Mouse (Mus musculus) macrophage (primary cell): ENCODE data around the gene Ing5. TPM values are rescaled to one million over a fixed set of nuclear protein-coding genes. Genes with fewer than 3 reads are reported as not detected.

Experiments
- H3K27ac ChIP-seq: fragments of 350-480 bp; formaldehyde crosslinking; 2 replicates; pipeline ENCODE4 v1.9.0; 2021
- H3K36me3 ChIP-seq: fragments of 350-480 bp; formaldehyde crosslinking; 2 replicates; pipeline ENCODE4 v1.9.0; 2021; ENCODE audit errors: inconsistent target
- H3K4me3 ChIP-seq: fragments of 350-480 bp; formaldehyde crosslinking; 2 replicates; pipeline ENCODE4 v1.9.0; 2021; ENCODE audit errors: inconsistent target
- H3K79me2 ChIP-seq: fragments of 350-480 bp; formaldehyde crosslinking; 2 replicates; pipeline ENCODE4 v1.9.0; 2021; ENCODE audit errors: inconsistent target
- WGBS: methylation state at CpG from one replicate; pipeline ENCODE4 v1.1.7; 2026; ENCODE audit warnings: inconsistent platforms; ENCODE audit not compliant: missing documents; 5-methylcytosine and 5-hydroxymethylcytosine counted together
- polyA plus RNA-seq: library from polyadenylated mRNA; stranded (reverse); fragments of 250-400 nt; gene quantifications from 3 replicates; pipeline ENCODE4 v1.2.4, GENCODE M21; 2018; ENCODE audit warnings: inconsistent platforms

The Ing5 gene
- polyA plus RNA-seq, 1 experiment from 2014 or later = 5.8 TPM

GRCm38 (mm10) chr1:93795886-93796285 lies 7.9 kb upstream of the Ing5 start:
- H3K27ac ChIP-seq = no peak overlapping the region
- no peak overlapping the region for H3K4me3 ChIP-seq
- WGBS = 94% methylated on average over 7 of the region's 8 CpGs
- peaks cover 10% of the 10 kb centered on the region for H3K79me2 ChIP-seq
- peaks cover 27% of the 10 kb centered on the region; the same call in 1 of the 2 replicates for H3K36me3 ChIP-seq

- peak overlapping the region; percentile 31; the same call in 1 of the 2 replicates for H3K27ac ChIP-seq
- peak overlapping the region; percentile 58 for H3K4me3 ChIP-seq
- no peaks in the 10 kb centered on the region; the same call in 1 of the 2 replicates for H3K36me3 ChIP-seq
- peaks cover 33% of the 10 kb centered on the region for H3K79me2 ChIP-seq
- WGBS = 68% methylated on average over 21 of the region's 21 CpGs
These were observed 2.9 kb upstream of the Ing5 start for GRCm38 (mm10) chr1:93800670-93801503.

- peak within 1 kb of the TSS; percentile 88 for H3K27ac ChIP-seq
- H3K36me3 ChIP-seq = peaks cover 4% of the 10 kb centered on the region; the same call in 1 of the 2 replicates
- WGBS = under 1% methylated on average over 42 of the region's 42 CpGs
- H3K4me3 ChIP-seq = peak within 1 kb of the TSS; percentile 58
- peaks cover 42% of the 10 kb centered on the region for H3K79me2 ChIP-seq
These were observed 2.0 kb upstream of the Ing5 start, which contains the start of gene Dtymk for GRCm38 (mm10) chr1:93801741-93802238. Dtymk (minus strand) TSS chr1:93801934.

GRCm38 (mm10) chr1:93802771-93803170 lies 994 bp upstream of the Ing5 start:
- peaks cover 10% of the 10 kb centered on the region; the same call in 1 of the 2 replicates for H3K36me3 ChIP-seq
- 87% methylated on average over 5 of the region's 5 CpGs for WGBS

GRCm38 (mm10) chr1:93804818-93805217 lies 1.1 kb downstream of the Ing5 start:
- H3K4me3 ChIP-seq = peak overlapping the region; percentile 59
- no peak overlapping the region for H3K27ac ChIP-seq
- H3K36me3 ChIP-seq = peaks cover 25% of the 10 kb centered on the region; the same call in 1 of the 2 replicates
- H3K79me2 ChIP-seq = peaks cover 45% of the 10 kb centered on the region
- WGBS = 79% methylated on average over 4 of the region's 4 CpGs

More at GRCm38 (mm10) chr1:93802771-93803170, 994 bp upstream of the Ing5 start:
- peak overlapping the region; percentile 58 for H3K4me3 ChIP-seq
- H3K79me2 ChIP-seq = peaks cover 45% of the 10 kb centered on the region
- H3K27ac ChIP-seq = peak overlapping the region; percentile 88

GRCm38 (mm10) chr1:93805221-93805951 lies 1.6 kb downstream of the Ing5 start:
- Histone ChIP-seq H3K27ac (no peak overlapping the region), H3K4me3 (no peak overlapping the region), H3K79me2 (peaks cover 40% of the 10 kb centered on the region), H3K36me3 (peaks cover 26% of the 10 kb centered on the region; the same call in 1 of the 2 replicates)
- 64% methylated on average over 5 of the region's 5 CpGs for WGBS

- H3K27ac ChIP-seq = no peak overlapping the region
- WGBS = 96% methylated on average over 4 of the region's 4 CpGs
These were observed 5.1 kb downstream of the Ing5 start for GRCm38 (mm10) chr1:93808871-93809270.

GRCm38 (mm10) chr1:93810011-93810410 lies 6.2 kb downstream of the Ing5 start:
- Histone ChIP-seq H3K36me3 (peaks cover 71% of the 10 kb centered on the region), H3K4me3 (no peak overlapping the region), H3K79me2 (peaks cover 21% of the 10 kb centered on the region), H3K27ac (no peak overlapping the region)
- WGBS = 94% methylated on average over 3 of the region's 3 CpGs

More at GRCm38 (mm10) chr1:93808871-93809270, 5.1 kb downstream of the Ing5 start:
- H3K4me3 ChIP-seq = no peak overlapping the region
- peaks cover 29% of the 10 kb centered on the region for H3K79me2 ChIP-seq
- H3K36me3 ChIP-seq = peaks cover 60% of the 10 kb centered on the region

GRCm38 (mm10) chr1:93811495-93812039 lies 7.8 kb downstream of the Ing5 start:
- H3K27ac ChIP-seq = no peak overlapping the region
- H3K79me2 ChIP-seq = peaks cover 5% of the 10 kb centered on the region; the same call in 1 of the 2 replicates
- H3K36me3 ChIP-seq = peaks cover 85% of the 10 kb centered on the region
- H3K4me3 ChIP-seq = no peak overlapping the region
- WGBS = 94% methylated on average over 8 of the region's 8 CpGs

- Histone ChIP-seq H3K27ac (no peak overlapping the region), H3K79me2 (no peaks in the 10 kb centered on the region), H3K36me3 (peaks cover 60% of the 10 kb centered on the region), H3K4me3 (no peak overlapping the region)
- WGBS = 51% methylated on average over 8 of the region's 8 CpGs
These were observed 14.2 kb downstream of the Ing5 start for GRCm38 (mm10) chr1:93817823-93818532.

GRCm38 (mm10) chr1:93818722-93819121 lies 15.0 kb downstream of the Ing5 start:
- 93% methylated on average over 7 of the region's 7 CpGs for WGBS
- no peak overlapping the region for H3K27ac ChIP-seq
- no peaks in the 10 kb centered on the region for H3K79me2 ChIP-seq
- H3K4me3 ChIP-seq = no peak overlapping the region
- peaks cover 52% of the 10 kb centered on the region for H3K36me3 ChIP-seq

- Histone ChIP-seq H3K27ac (no peak overlapping the region), H3K36me3 (peaks cover 15% of the 10 kb centered on the region), H3K79me2 (no peaks in the 10 kb centered on the region), H3K4me3 (no peak overlapping the region)
- WGBS = 51% methylated on average over 3 of the region's 3 CpGs
These were observed 20.2 kb downstream of the Ing5 start for GRCm38 (mm10) chr1:93823796-93824495.

GRCm38 (mm10) chr1:93824609-93825008 lies 20.8 kb downstream of the Ing5 start, which contains the start of gene D2hgdh:
D2hgdh (plus strand) TSS chr1:93824909.
- Histone ChIP-seq H3K4me3 (peak within 1 kb of the TSS; percentile 70), H3K27ac (peak within 1 kb of the TSS; percentile 75), H3K36me3 (peaks cover 8% of the 10 kb centered on the region), H3K79me2 (no peaks in the 10 kb centered on the region)
- 34% methylated on average over 10 of the region's 10 CpGs for whole genome bisulfite sequencing
